Mouse (Mus musculus): ENCODE results near the gene Slc25a40.

Gene Slc25a40

DNA sequence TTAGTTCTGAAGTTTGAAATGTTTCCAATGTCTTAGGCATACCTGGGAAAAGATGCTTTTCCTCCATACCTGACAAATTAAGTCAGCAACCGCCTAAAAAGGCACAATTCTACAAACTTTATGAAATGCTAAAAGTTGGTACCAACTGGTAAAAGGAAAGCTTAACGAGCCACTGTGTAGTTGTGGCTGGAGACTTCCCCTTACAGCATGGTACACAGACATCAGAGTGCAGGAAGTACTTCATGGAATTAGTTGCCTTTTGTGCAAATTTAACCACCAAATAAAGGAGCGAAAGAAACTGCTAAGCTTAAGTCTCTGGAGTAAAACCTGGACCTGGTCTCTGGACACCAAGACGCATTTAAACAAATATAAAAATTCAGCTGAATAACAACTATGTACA, 69.1 kb downstream of the Slc25a40 start:
- no peak for DNase-seq
